Mouse (Mus musculus) CH12.LX (cell line): ENCODE results near the gene Trim9.

ENCODE experiments used
- CTCF ChIP-seq, 2 experiments: IDR thresholded peaks in 1 of 2; conservative IDR thresholded peaks in 1 of 2; 2 replicates each; pipeline ENCODE4 v1.5.1; 2011 to 2012; ENCODE audit warnings: low read depth in 2 of 2, low read length in 2 of 2, improper control_type of control experiment in 1 of 2, inconsistent platforms in 1 of 2, mild to moderate bottlenecking in 1 of 2, moderate library complexity in 1 of 2
- EP300 ChIP-seq: IDR thresholded peaks from 2 replicates; pipeline ENCODE4 v1.6.1; 2011; ENCODE audit warnings: low read length, improper control_type of control experiment
- MAFK ChIP-seq: IDR thresholded peaks from 2 replicates; pipeline ENCODE4 v1.6.1; 2011; ENCODE audit warnings: low read length, improper control_type of control experiment; ENCODE audit not compliant: insufficient replicate concordance
- NELFE ChIP-seq: IDR thresholded peaks from 2 replicates; pipeline ENCODE4 v1.6.1; 2011; ENCODE audit warnings: low read depth, low read length, improper control_type of control experiment
- POLR2A ChIP-seq: IDR thresholded peaks from 2 replicates; pipeline ENCODE4 v1.6.1; 2011; ENCODE audit warnings: low read depth, mild to moderate bottlenecking, improper control_type of control experiment, low read length
- RCOR1 ChIP-seq: conservative IDR thresholded peaks from 2 replicates; pipeline ENCODE4 v1.6.1; 2012; ENCODE audit warnings: low read depth, mild to moderate bottlenecking, inconsistent platforms, low read length, improper control_type of control experiment
- SIN3A ChIP-seq: IDR thresholded peaks from 2 replicates; pipeline ENCODE4 v1.6.1; 2012; ENCODE audit warnings: low read length, improper control_type of control experiment, inconsistent platforms
- SMC3 ChIP-seq: IDR thresholded peaks from 2 replicates; pipeline ENCODE4 v1.6.1; 2011; ENCODE audit warnings: low read depth, low read length, improper control_type of control experiment
- ZC3H11A ChIP-seq: IDR thresholded peaks from 2 replicates; pipeline ENCODE4 v1.6.1; 2012; ENCODE audit warnings: low read depth, mild to moderate bottlenecking, inconsistent platforms, low read length, improper control_type of control experiment
- ZMIZ1 ChIP-seq: IDR thresholded peaks from 2 replicates; pipeline ENCODE4 v1.6.1; 2012; ENCODE audit warnings: low read depth, mild to moderate bottlenecking, inconsistent platforms, low read length, improper control_type of control experiment
- ZNF384 ChIP-seq: IDR thresholded peaks from 2 replicates; pipeline ENCODE4 v1.6.1; 2012; ENCODE audit warnings: low read depth, low read length, improper control_type of control experiment, inconsistent platforms

DNA sequence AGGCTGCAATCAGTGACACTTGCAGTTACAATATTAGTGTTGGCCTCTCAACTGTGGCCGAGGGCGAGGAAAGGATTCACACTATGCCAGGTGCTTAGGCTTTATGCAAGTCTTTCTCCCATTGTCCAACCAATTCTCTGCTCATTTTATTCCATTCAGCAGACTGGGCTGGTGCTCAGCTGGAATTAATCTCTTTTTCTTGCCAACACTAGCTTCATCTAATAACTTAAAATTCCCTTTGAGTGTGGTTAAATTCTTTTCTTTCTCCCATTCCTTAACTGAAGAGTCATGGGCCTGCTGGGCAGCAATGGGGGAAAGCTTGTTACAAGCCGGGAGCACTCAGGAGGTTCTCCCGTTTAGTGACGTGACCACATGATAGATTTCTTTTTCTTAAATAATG is 61.9 kb downstream of the Trim9 start:
- TF ChIP-seq CTCF (conservative IDR thresholded peaks at IDR 0.05 in 1 of 2, IDR thresholded peaks at IDR 0.05 in 1 of 2; ENCODE audit: low read depth in 2 of 2, low read length in 2 of 2) (no peak), ZC3H11A (no peak), ZMIZ1 (no peak), NELFE (no peak), POLR2A (no peak), MAFK (no peak), SMC3 (no peak), SIN3A (no peak), EP300 (no peak), RCOR1 (no peak), ZNF384 (no peak)
